Mouse (Mus musculus) layer of hippocampus, postnatal 25 days (tissue): ENCODE data around the gene Smo. TPM values are rescaled to one million over a fixed set of nuclear protein-coding genes. Genes with fewer than 3 reads are reported as not detected.

ENCODE experiments used
- DNase-seq, 2 experiments: peaks; one replicate each; pipeline ENCODE4 v3.0.0; 2022; ENCODE audit warnings: mixed read lengths in 2 of 2, low spot score in 1 of 2; ENCODE audit errors: extremely low spot score in 1 of 2
- total RNA-seq, 2 experiments: library from RNA; stranded (reverse); gene quantifications; 2 replicates each; pipeline ENCODE4 v1.2.3; 2021

Gene Smo
- total RNA-seq, 2 experiments from 2014 or later: 13.6 to 15.7 TPM

DNA sequence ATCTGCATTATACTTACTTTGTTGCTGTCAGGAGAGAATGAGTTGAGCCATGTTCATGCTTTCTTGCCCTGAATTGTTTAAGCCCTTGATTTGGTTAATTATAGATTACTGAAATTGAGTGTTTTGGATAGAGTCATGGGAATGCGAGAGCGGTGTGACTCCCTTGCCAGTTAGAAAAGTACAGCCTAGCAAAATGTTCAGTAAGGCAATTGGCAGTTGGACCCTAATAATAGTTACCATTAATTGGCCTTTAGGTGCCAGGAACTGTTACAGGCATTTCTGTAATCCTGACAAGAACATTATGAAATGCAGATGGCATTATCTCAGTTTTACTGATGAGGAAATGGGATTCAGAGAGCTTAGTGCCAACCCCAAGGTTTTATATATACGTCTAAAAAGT is 36.9 kb downstream of the Smo start:
- no peak for DNase-seq

DNA sequence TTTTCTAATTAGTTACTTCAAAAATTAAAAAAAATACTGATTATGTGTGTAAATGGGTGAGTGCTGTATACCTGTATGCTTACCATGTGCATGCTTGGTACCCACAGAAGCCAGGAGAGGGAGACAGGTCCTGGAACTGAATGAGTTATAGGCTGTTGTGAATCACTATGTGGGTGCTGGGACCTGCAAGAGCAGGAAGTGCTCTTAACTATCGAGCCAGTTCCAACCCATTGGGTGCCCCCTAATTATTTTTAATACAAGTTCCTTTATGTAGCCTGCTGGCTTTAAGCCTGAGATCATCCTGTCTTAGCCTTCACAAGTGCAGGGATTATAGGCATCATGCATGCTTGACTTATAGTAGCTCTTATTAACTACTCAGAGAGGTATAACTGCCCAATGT is 38.9 kb downstream of the Smo start:
- DNase-seq: no peak

DNA sequence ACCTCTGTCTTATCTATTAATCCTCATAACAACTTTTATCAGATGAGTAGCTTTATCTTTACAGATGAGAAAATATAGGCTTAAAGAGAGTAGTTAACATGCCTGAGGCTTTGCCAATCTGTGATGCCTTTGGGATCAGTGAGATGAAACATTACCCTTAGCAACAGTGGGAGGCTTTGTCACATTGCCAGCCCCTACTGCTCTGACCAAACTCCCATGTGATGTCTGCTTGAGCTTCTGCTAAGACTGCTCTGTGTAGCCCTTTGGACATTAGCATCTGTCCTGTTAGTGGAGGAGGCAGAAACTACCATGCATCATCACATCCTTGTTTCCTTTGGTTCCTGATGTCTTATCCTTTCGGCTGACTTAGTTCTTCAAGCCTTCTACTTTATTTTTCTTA is 40.3 kb downstream of the Smo start:
- peak in 1 of 2 experiments; percentile 44 for DNase-seq

DNA sequence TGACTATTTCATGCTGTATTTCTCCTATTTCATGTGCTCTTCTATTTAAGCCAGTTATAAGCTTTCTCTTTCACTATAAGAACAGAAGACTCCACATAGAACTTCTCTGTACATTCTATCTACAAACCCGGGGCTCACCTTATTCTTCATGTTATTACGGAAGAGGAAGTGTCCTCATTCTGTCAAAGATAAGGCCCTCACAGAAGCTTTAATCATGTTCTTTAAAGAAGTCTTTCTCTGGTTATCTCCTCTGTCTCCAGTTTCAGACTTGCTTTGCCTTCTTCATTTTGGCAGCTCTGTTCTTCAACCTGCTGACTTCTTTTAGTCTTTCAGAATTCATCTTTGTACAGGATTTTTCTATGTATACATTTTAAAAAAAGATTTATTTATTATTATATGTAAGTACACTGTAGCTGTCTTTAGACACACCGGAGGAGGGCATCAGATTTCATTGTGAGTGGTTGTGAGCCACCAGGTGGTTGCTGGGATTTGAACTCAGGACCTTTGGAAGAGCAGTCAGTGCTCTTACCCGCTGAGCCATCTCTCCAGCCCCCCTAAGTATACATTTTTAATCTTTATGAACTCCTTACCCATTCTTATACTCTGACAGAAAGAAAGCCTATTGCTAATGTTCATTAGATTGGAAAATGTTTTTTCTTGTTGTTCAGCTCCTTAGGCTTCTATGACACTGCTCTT is 41.4 kb downstream of the Smo start:
- no peak for DNase-seq

DNA sequence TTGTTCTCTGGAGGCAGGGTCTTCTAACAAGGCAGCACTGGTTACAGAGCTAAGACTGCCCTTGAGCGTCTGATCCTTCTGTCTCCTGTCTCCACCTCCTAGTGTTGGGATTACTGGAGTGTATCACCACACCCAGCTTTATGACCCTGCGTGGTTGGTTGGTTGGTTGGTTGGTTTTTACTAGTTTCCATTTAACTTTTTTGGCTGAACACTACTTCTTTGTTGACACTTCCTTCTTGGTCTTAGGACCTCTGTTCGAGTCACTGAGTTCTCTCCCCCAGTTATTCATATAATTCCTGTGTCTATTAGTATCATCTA is 41.9 kb downstream of the Smo start:
- DNase-seq: no peak

DNA sequence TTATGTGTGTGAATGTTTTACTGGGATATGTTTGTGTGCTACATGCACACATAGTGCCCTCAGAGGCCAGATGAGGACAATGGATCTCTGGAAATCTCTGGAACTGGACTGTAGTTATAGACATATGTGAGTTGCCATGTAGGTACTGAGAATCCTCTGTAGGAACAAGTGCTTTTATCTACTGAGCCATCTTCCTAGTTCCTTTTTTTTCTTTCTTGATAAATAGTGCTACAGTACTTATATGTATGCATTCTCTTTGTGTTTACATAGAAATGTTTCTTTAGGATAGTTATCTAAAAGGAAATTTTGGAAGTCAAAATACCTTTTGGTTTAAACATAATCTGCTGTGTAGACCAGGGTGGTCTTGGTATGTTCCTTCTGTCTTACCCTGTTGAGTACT is 44.8 kb downstream of the Smo start:
- no peak for DNase-seq

DNA sequence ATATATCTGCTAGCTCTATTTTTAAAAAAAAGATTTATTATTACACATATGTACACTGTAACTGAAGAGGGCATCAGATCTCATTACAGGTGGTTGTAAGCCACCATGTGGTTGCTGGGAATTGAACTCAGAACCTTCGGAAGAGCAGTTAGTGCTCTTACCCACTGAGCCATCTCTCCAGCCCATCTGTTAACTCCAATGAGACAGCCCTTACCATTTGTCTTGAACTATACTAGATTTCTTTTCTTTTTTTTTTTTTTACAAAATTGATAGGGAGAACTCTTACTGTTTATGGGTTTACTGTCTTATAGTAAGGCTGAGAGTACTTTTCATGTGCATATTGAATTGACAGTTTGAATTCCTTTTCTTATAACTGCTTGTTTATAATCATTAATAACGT is 45.3 kb downstream of the Smo start:
- no peak for DNase-seq

DNA sequence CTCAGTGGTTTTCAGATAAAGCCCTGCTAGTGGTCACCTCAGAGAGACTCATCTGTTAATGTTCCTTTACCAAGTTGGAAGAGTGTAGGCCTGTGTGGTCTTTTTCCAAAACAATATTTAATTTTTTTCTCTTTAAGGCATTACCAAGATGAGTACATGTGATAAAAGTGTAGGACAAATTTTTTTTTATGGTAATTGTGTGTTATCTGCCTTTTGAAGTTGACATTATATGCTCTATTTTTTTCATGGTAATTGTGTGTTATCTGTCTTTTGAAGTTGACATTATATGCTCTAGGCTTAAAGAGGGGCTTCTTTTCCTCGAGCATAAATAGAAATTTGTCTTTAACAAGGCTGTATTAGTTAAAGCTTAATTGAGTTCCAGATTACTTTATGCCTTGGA is 46.9 kb downstream of the Smo start:
- no peak for DNase-seq

DNA sequence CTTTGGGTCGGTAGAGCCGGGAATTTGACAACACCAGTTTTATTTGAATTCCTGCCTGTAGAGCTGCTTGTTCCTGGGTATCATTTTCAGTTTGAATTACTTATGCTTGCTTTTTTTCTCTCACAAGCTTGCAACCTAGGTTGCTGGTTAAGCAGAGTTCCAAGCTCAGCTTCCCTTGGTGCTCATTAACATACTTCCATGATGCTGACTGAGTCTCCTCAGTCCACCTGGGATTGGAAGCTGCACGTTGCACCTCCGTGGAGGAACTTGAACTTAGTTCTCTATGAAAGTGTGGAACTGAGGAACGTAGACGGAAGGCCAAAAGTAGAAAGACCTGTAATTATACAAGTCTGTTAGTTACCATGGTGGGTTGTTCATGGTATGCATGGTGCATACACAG is 48.7 kb downstream of the Smo start:
- DNase-seq: no peak

DNA sequence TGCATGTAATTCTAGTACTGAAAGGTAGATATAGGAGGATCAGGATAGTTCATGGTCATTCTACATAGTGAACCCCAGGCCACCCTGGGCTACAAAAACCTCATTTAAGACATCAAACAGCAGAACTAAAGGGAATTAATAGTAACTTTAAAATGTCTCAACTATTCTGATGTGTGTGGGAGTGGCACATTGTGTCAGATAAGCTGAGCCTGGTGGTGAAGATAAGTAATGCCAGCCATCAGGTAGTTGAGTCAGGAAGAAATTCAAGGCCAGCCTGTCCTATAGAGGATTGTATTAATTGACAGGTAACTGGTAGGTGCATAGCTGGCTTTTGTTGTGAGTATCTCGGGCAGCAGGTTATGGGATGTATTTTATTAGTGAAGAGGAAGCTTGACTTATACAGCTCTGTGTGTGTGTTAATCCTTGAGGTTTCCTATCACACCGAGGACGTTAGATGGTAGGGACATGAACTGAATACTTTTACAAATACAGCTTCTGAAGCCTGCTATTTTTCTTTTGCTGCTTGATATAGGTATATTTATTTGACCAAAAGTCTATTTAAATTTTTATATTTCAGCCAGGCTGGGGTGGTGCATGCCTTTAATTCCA is 49.2 kb downstream of the Smo start:
- DNase-seq: no peak

DNA sequence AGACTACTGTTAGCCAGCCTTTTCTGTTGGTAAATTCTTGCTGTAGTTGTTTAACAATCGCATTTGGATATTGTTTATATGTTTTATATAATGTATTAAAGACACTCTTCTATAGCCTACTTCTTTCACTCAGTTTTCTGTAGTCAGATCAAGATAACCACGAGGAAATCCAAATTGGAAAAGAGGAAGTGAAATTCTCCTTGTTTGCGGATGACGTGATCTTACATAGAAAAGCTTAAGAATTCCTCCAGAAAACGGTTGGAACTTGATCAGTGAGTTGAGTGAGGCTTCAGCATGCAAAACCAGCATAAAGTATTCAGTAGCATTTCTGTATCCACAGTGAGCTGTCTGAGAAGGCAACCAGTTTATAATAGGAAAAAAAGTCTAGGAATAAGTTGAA is 50.5 kb downstream of the Smo start:
- no peak for DNase-seq

DNA sequence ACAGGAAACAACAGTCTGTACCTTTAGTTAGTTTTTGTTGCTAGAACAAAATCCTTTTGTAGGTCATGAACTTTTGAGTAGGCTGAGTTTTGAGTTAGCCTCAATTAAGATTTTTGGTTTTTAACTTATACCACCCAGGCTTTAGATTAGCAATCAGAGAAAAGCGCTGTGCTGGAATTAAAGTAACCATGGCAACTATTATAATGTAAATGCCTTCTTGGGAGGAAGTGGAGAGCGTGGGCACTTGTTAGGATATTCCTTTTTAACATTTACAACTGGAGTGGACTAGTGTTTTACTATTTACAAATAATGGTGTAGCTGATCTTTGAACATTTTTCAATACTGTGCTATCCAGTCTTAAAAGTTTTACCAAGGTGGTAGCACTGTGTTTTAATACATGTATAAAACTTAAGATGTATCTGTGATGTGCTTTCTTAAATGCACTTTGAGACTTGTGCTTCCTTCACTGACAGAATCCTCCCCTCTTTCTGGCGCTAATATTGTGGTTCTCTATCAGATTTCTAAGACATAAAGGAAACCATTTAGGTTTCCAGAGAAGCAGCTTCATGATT is 53.6 kb downstream of the Smo start:
- DNase-seq: no peak

DNA sequence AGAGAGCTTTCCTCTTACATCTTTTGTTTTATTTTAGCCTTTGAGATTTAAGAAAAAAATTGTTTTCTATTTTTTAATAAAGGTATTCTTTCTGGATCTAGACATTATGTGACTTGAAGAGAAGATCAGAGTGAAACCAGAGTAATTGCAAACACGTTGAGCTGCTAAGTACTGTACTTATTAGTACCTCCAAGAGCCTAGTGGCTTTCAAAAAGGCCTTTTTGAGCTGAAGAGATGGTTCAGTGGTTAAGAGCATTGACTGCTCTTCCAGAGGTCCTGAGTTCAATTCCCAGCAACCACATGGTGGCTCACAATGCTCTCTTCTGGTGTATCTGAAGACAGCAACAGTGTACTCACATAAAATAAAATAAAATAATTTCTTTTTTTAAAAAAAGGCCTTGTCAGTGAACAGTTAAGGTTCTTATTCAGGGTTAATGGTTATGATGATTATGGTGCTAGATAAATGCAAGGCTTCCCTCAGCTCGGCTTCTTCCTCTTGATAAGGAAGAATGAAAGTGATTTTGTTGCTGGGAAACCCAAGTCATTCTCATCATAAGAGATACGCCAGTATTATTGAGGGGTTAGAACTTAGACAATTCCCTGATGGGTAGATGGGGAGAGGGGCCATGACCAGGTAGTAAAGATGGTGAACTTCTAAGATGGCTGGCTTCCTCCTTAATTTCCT is 54.9 kb downstream of the Smo start:
- no peak for DNase-seq

DNA sequence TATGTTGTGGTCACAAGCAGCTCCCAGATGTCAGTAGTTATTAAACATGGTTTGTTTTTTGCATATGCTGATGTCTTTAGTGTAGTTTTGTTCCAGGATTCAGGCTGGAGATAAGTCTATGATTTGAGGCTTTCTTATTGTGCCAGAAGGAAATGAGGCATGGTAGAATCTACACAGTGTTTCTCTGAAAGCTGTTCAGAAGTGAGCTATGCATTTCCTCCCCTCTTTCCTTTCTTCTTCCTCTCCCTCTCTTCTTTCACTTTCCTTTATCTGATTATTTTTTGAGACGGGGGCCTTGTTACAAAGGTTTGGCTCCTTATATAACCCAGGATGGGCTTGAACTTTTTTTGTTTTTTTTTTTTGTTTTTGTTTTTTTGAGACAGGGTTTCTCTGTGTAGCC is 58.2 kb downstream of the Smo start:
- DNase-seq: no peak

DNA sequence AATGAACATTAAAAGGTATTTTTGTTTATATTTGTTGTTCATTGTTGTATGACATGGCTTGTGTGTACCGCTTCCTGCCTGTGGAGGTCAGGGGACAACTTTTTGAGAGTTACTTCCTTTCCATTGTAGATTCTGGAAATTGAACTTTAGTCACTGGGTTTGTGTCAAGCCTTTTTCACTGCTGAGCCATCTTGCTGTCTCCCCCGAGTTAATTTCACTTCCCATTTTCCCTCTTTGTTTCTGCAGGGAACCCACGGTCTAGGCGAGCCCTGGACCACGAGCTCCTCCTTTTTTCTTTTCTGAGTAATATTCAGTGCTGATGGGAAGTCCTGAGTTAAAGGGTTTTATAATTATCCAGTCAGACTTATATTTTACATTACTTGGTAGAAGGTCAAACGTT is 59.3 kb downstream of the Smo start:
- DNase-seq: no peak

DNA sequence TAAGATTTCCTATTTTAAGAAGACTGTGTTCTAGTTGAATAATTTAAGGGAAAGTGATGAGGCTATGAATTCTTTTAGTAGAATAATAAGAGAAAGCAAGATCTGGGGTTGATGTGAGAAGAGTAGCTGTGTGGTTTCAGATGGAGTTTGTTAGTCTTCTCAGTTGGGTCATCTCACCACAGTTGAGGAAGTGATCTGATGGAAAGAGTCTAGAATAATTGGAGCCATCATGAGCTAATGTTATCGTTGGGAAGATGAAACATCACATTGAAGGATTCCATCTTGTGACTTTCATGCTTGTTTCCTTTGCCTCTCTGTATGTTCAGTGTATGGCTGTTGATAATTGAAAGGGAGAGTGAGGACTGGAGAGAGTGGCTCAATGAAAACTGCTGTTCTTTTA is 67.7 kb downstream of the Smo start:
- DNase-seq: no peak

DNA sequence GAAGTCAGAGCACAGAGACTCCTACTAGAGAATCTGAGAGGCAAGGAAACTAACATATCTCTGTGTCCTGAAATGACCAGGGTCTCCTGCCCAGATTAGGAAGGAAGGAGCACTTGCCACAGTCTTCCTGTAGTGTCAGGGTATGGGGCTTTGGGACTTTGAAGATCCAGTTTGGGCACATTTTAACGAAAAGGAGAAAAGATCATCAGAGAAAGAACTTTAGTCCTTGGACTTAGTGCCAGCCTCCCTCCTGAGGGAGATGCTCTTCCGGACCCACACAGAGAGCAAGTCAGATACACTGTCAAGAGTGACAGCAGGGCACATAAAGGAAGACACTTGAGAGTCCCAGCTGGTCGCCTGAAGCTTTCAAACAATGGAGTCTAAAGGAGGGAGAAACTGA is 68.7 kb downstream of the Smo start:
- no peak for DNase-seq

DNA sequence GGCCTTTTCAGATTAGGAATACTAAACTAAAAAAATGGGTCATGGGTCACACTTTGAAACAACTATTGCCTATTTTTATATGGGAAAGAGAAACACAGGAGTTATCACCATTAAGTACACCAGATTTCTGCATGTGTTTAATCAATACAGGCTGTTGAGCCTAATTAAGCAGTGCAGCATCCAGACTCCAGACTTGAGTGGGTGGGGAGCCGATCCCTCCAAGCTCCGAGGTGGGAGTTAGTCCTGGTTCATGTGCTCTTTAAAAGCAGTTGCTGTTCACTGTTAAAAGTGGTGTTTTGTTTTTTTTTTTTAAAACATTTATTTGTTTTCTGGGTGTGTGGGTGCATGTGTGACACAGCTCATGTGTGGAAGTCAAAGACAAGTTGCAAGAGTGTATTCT is 70.1 kb downstream of the Smo start:
- DNase-seq: no peak
